Mouse (Mus musculus) midbrain, embryonic 12.5 days (tissue): Measurements from ENCODE around the gene Kcnc4. TPM values are rescaled to one million over a fixed set of nuclear protein-coding genes. Genes with fewer than 3 reads are reported as not detected.
A peak's percentile ranks its signal among the peaks of the same experiment; 100 is the strongest.

ENCODE experiments used
- ATAC-seq: fragments of 200-750 bp; cut with Nextera tagmentation; 2 replicates; pipeline ENCODE4 v1.8.0; 2017; ENCODE audit warnings: low read depth, moderate TSS enrichment, moderate library complexity; ENCODE audit not compliant: low FRiP score
- H3K27ac ChIP-seq: fragments of 300-500 bp; sonication (generic); replicated peaks from 2 replicates; pipeline ENCODE4 v1.5.1; 2016; ENCODE audit warnings: mild to moderate bottlenecking
- H3K27me3 ChIP-seq: fragments of 300-500 bp; sonication (generic); 2 replicates; pipeline ENCODE4 v1.6.1; 2016; ENCODE audit warnings: mild to moderate bottlenecking
- H3K36me3 ChIP-seq: fragments of 300-500 bp; sonication (generic); 2 replicates; pipeline ENCODE4 v1.6.1; 2016
- H3K4me1 ChIP-seq: fragments of 300-500 bp; sonication (generic); 2 replicates; pipeline ENCODE4 v1.6.1; 2016
- H3K4me2 ChIP-seq: fragments of 300-500 bp; sonication (generic); replicated peaks from 2 replicates; pipeline ENCODE4 v1.6.1; 2016; ENCODE audit warnings: mild to moderate bottlenecking, moderate library complexity
- H3K4me3 ChIP-seq: fragments of 300-500 bp; sonication (generic); 2 replicates; pipeline ENCODE4 v1.5.1; 2016; ENCODE audit warnings: mild to moderate bottlenecking
- H3K9ac ChIP-seq: fragments of 300-500 bp; sonication (generic); replicated peaks from 2 replicates; pipeline ENCODE4 v1.6.1; 2016; ENCODE audit warnings: mild to moderate bottlenecking, moderate library complexity
- H3K9me3 ChIP-seq: fragments of 300-500 bp; sonication (generic); 2 replicates; pipeline ENCODE4 v1.6.1; 2016; ENCODE audit warnings: mild to moderate bottlenecking
- WGBS: fragments of 180-500 bp; shearing (Covaris S2); methylation state at CpG from one replicate; pipeline ENCODE4 v1.1.7; 2016; 5-methylcytosine and 5-hydroxymethylcytosine counted together
- polyA plus RNA-seq: library from polyadenylated mRNA; unstranded; fragments of >200 nt; fragmentation: Nextera tagmentation; extraction: Ambion mirVana; gene quantifications from 2 replicates; pipeline ENCODE4 v1.2.1, GENCODE M21; 2016

The Kcnc4 gene
- polyA plus RNA-seq, result 0.47 and 0.51 TPM in 2 replicates

- under 1% methylated on average over 67 of the region's 68 CpGs for WGBS
These were observed at the start of gene Kcnc4 for GRCm38 (mm10) chr3:107459196-107459772. Gene Kcnc4 (minus strand): TSS chr3:107459552.

GRCm38 (mm10) chr3:107508696-107509095 is 49.3 kb upstream of the Kcnc4 start:
- Histone ChIP-seq H3K36me3 (no peaks in the 10 kb centered on the region), H3K4me2 (no peak overlapping the region), H3K9ac (no peak overlapping the region), H3K4me1 (peaks cover 18% of the 10 kb centered on the region), H3K27ac (no peak overlapping the region), H3K27me3 (no peaks in the 10 kb centered on the region), H3K9me3 (no peaks in the 10 kb centered on the region), H3K4me3 (no peak overlapping the region)
- no peak for ATAC-seq
- WGBS, result 86% methylated on average over 8 of the region's 8 CpGs

More at GRCm38 (mm10) chr3:107459196-107459772, at the start of gene Kcnc4:
- Histone ChIP-seq H3K4me2 (peak within 1 kb of the TSS; percentile 88), H3K36me3 (no peaks in the 10 kb centered on the region), H3K4me3 (peak within 1 kb of the TSS; percentile 47), H3K27me3 (peaks cover 94% of the 10 kb centered on the region), H3K27ac (no peak within 1 kb of the TSS), H3K4me1 (peaks cover 25% of the 10 kb centered on the region), H3K9ac (peak within 1 kb of the TSS; percentile 49), H3K9me3 (no peaks in the 10 kb centered on the region)
- ATAC-seq, result peak; percentile 52

GRCm38 (mm10) chr3:107507966-107508365 is 48.6 kb upstream of the Kcnc4 start:
- H3K27ac ChIP-seq, result no peak overlapping the region
- no peak overlapping the region for H3K4me3 ChIP-seq
- H3K4me2 ChIP-seq, result no peak overlapping the region
- H3K36me3 ChIP-seq, result no peaks in the 10 kb centered on the region
- H3K9me3 ChIP-seq, result no peaks in the 10 kb centered on the region
- no peak for ATAC-seq
- WGBS, result 79% methylated on average over 9 of the region's 9 CpGs
- H3K9ac ChIP-seq, result no peak overlapping the region
- H3K4me1 ChIP-seq, result peaks cover 18% of the 10 kb centered on the region
- no peaks in the 10 kb centered on the region for H3K27me3 ChIP-seq

GRCm38 (mm10) chr3:107506531-107506930 is 47.2 kb upstream of the Kcnc4 start:
- no peak overlapping the region for H3K4me3 ChIP-seq
- H3K27ac ChIP-seq, result no peak overlapping the region
- 51% methylated on average over 4 of the region's 4 CpGs for WGBS
- no peak overlapping the region for H3K4me2 ChIP-seq
- no peaks in the 10 kb centered on the region for H3K36me3 ChIP-seq
- no peak overlapping the region for H3K9ac ChIP-seq
- peaks cover 26% of the 10 kb centered on the region for H3K4me1 ChIP-seq
- no peaks in the 10 kb centered on the region for H3K27me3 ChIP-seq
- no peaks in the 10 kb centered on the region for H3K9me3 ChIP-seq
- ATAC-seq, result no peak

- H3K27ac ChIP-seq, result no peak overlapping the region
- no peak overlapping the region for H3K4me2 ChIP-seq
- no peaks in the 10 kb centered on the region for H3K36me3 ChIP-seq
- no peaks in the 10 kb centered on the region for H3K9me3 ChIP-seq
- WGBS, result 22% methylated on average over 4 of the region's 4 CpGs
- H3K4me1 ChIP-seq, result peaks cover 29% of the 10 kb centered on the region
- H3K4me3 ChIP-seq, result no peak overlapping the region
- H3K9ac ChIP-seq, result no peak overlapping the region
- H3K27me3 ChIP-seq, result no peaks in the 10 kb centered on the region
- ATAC-seq, result peak; percentile 56; the same call in 1 of the 2 replicates
These were observed 46.4 kb upstream of the Kcnc4 start for GRCm38 (mm10) chr3:107505464-107506367.

- no peak for ATAC-seq
- H3K9me3 ChIP-seq, result peaks cover 4% of the 10 kb centered on the region; the same call in 1 of the 2 replicates
- no peak overlapping the region for H3K9ac ChIP-seq
- H3K4me1 ChIP-seq, result peaks cover 29% of the 10 kb centered on the region
- no peak overlapping the region for H3K4me2 ChIP-seq
- H3K27ac ChIP-seq, result no peak overlapping the region
- H3K36me3 ChIP-seq, result no peaks in the 10 kb centered on the region
- 75% methylated on average over 1 of the region's 1 CpGs for WGBS
- no peaks in the 10 kb centered on the region for H3K27me3 ChIP-seq
- no peak overlapping the region for H3K4me3 ChIP-seq
These were observed 45.2 kb upstream of the Kcnc4 start for GRCm38 (mm10) chr3:107504542-107504941.

- Histone ChIP-seq H3K9ac (no peak overlapping the region), H3K27me3 (no peaks in the 10 kb centered on the region), H3K4me2 (no peak overlapping the region), H3K4me1 (peaks cover 29% of the 10 kb centered on the region), H3K9me3 (peaks cover 4% of the 10 kb centered on the region; the same call in 1 of the 2 replicates), H3K4me3 (no peak overlapping the region), H3K27ac (no peak overlapping the region), H3K36me3 (no peaks in the 10 kb centered on the region)
- 92% methylated on average over 2 of the region's 2 CpGs for WGBS
- no peak for ATAC-seq
These were observed 44.4 kb upstream of the Kcnc4 start for GRCm38 (mm10) chr3:107503716-107504115.

GRCm38 (mm10) chr3:107501702-107502151 is 42.4 kb upstream of the Kcnc4 start:
- no peak overlapping the region for H3K4me2 ChIP-seq
- no peaks in the 10 kb centered on the region for H3K36me3 ChIP-seq
- no peak overlapping the region; the same call in 1 of the 2 replicates for H3K27ac ChIP-seq
- H3K9ac ChIP-seq, result no peak overlapping the region
- H3K27me3 ChIP-seq, result no peaks in the 10 kb centered on the region
- WGBS, result 76% methylated on average over 7 of the region's 7 CpGs
- H3K9me3 ChIP-seq, result peaks cover 4% of the 10 kb centered on the region; the same call in 1 of the 2 replicates
- ATAC-seq, result no peak
- H3K4me3 ChIP-seq, result no peak overlapping the region
- H3K4me1 ChIP-seq, result peaks cover 31% of the 10 kb centered on the region

- peaks cover 4% of the 10 kb centered on the region; the same call in 1 of the 2 replicates for H3K9me3 ChIP-seq
- H3K36me3 ChIP-seq, result no peaks in the 10 kb centered on the region
- no peak overlapping the region for H3K4me2 ChIP-seq
- H3K9ac ChIP-seq, result no peak overlapping the region
- WGBS, result 92% methylated on average over 11 of the region's 11 CpGs
- no peak overlapping the region for H3K27ac ChIP-seq
- H3K4me1 ChIP-seq, result peaks cover 22% of the 10 kb centered on the region
- no peaks in the 10 kb centered on the region for H3K27me3 ChIP-seq
- ATAC-seq, result no peak
- H3K4me3 ChIP-seq, result no peak overlapping the region
These were observed 40.9 kb upstream of the Kcnc4 start for GRCm38 (mm10) chr3:107500301-107500700.

- Histone ChIP-seq H3K9ac (no peak overlapping the region), H3K27ac (no peak overlapping the region), H3K4me1 (peaks cover 9% of the 10 kb centered on the region; the same call in 1 of the 2 replicates), H3K4me3 (no peak overlapping the region), H3K9me3 (peaks cover 4% of the 10 kb centered on the region; the same call in 1 of the 2 replicates), H3K4me2 (no peak overlapping the region), H3K27me3 (no peaks in the 10 kb centered on the region), H3K36me3 (no peaks in the 10 kb centered on the region)
- WGBS, result 68% methylated on average over 13 of the region's 13 CpGs
- ATAC-seq, result peak; percentile 19; the same call in 1 of the 2 replicates
These were observed 36.9 kb upstream of the Kcnc4 start for GRCm38 (mm10) chr3:107496086-107496850.

GRCm38 (mm10) chr3:107495524-107495923 is 36.2 kb upstream of the Kcnc4 start:
- Histone ChIP-seq H3K9ac (no peak overlapping the region), H3K27me3 (no peaks in the 10 kb centered on the region), H3K4me1 (peaks cover 9% of the 10 kb centered on the region; the same call in 1 of the 2 replicates), H3K4me3 (no peak overlapping the region), H3K9me3 (peaks cover 4% of the 10 kb centered on the region; the same call in 1 of the 2 replicates), H3K36me3 (no peaks in the 10 kb centered on the region), H3K4me2 (no peak overlapping the region), H3K27ac (no peak overlapping the region)
- 93% methylated on average over 6 of the region's 6 CpGs for WGBS
- ATAC-seq, result no peak
